Mouse (Mus musculus): ENCODE measurements around the gene Cfap54.

Gene Cfap54

DNA sequence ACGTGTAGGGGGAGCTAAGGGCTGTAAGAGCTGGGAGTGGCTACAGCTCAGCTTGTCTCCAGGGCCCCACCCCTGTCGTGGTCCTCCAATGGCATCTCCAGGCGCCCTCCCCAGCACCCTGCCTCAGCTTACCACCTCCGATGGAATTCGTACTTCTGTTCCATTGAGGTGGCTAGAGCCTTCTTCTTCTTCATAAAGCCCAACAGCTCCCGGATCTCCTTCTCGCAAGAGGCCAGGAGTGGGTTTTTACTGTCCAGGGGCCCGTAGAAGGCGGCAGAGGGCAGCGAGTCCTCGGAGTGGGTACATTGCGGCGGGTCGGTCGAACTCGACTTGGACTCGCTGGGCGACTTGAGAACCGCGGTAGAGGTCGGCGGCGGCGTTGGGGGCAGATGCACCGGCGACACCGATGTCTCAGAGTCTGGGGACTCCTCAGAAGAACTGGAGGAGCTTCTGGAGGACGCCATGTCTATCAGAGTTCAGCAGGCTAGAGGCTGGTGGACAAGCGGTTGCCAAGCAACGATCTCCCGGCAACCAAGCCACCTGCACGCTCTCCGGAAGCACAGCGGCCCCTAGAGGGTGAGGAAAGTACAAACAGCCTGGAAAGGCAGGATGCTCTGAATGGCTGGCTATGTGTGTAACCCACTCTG lies at the start of gene Cfap54:
TSS of gene Cfap54 (minus strand) at position 486 of the 647 bp plus-strand sequence.
- peak; percentile 86 to 90 for DNase-seq

GRCm38 (mm10) chr10:93130456-93130940 lies 49.1 kb upstream of the Cfap54 start:
- DNase-seq, result no peak

DNA sequence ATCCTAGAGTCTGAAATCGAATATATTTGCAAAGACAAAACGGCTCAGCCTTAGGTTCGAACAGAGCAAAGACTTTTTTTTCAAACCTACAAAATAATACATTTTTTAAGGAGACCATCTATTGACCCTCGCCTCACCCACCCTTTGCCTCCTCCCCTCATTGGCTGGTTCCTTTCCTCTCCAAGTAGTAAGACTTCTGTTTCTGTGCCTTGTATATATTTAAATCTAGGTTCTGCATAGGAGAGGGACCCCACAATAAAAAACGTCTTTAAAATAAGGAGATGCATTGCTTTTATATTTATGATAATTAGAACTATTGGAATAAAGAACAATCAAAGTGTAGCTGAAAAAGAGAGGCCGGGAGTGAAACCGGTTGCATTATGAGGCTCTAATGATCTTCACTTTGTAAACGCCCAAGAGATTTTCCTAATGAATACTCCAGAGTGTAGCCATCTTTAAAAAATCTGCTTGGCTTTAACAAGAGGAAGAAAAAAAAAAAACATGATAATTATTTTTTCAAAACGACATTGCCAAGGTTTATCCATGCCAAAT lies 48.6 kb upstream of the Cfap54 start:
- DNase-seq, result no peak

DNA sequence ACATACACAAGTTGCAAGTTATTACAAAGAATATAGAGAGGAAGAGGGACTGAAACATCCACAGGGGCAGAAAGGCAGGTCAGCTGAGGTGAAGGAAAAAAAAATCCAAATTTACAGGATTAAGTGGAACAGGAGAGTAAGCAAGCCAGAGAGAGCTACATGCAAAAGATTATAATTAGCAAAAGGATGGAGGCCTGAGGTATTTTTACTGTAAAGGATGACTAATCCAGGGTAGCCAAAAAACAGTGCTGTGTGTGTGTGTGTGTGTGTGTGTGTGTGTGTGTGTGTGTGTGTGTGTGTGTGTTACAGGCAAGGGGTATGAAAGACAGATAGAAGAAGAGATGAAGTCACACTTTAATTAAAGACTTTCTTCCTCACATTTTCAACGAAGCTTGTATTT lies 47.9 kb upstream of the Cfap54 start:
- DNase-seq, result no peak

GRCm38 (mm10) chr10:93128566-93128965 lies 47.1 kb upstream of the Cfap54 start:
- no peak for DNase-seq

GRCm38 (mm10) chr10:93126025-93126424 lies 44.6 kb upstream of the Cfap54 start:
- no peak for DNase-seq

GRCm38 (mm10) chr10:93123957-93124613 lies 42.7 kb upstream of the Cfap54 start:
- peak; percentile 76 to 87 for DNase-seq

DNA sequence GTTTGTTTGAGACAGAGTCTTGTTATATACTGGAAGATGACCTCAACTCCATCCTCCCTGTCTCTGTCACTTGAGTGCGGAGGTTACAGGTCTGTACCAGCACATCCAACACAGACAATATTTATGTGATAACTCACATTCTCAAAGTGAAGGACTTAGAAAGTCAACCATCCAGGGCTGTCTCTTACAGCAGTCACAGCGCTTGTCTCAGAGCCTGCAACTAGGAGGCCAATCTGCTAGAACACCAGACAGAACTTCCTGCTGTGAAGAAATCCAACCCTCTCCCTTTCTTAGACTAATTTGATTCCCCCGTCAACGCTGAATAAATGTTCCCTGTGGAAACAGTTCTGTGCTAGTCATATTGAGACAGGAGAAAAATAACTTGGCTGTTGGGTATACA lies 41.9 kb upstream of the Cfap54 start:
- peak in 1 of 2 experiments; percentile 16 for DNase-seq

DNA sequence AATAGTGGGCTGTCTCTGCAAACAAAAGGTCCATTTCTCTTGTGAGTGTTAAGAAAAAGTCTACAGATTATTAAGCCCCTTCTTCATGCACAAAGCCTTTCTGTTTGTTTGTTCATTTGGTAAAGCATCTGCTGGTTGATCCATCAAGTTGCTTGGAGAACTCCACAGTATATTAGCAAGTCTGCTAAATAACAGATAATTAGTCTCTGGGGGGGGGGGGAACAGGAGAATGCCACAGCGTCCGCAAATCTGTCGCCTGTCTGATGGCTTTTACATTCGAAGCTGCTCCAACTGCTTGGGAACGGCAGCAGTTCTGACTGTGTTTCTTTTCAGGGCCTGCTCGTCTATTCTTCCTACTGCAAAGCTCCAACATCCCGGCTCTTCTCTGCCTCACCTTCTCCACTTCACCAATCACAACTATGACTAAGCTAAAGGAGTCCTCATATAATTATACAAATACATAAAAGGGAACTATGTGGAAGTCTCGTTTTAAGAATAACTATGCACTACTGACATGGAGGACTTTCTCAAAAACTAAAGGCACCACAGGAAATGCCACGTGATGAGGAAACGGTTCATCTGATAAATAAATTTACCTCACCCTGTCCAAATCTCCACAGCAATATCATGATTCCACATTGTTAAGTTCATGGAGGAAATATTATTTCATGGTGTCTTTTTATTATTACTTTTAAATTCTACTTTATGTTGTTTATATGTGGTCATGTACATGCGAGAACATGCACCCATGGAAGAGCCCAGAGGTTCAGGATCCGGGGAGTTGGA lies 41.2 kb upstream of the Cfap54 start:
- DNase-seq, result no peak

- no peak for DNase-seq
These were observed 39.9 kb upstream of the Cfap54 start for GRCm38 (mm10) chr10:93121262-93121860.

GRCm38 (mm10) chr10:93119809-93120208 lies 38.4 kb upstream of the Cfap54 start:
- DNase-seq, result no peak

DNA sequence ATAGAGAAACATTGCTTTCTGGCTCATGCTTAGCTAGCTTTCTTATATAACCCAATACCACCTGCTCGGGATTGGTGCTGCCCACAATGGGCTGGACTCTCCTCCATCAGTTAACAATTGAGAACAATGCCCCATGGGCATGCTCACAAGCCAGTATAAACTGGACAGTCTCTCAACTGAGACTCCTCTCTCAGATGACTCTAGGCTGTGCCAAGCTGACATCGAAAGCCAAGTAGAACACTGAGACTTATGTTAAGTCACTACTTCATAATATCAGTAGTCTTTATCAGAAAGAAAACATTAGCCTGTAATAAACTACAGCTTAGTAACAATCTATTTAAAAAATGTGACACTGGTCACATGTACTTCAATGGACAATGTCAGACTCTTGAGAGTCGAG lies 35.2 kb upstream of the Cfap54 start:
- no peak for DNase-seq

GRCm38 (mm10) chr10:93115743-93116142 lies 34.3 kb upstream of the Cfap54 start:
- DNase-seq, result no peak

- no peak for DNase-seq
These were observed 33.4 kb upstream of the Cfap54 start for GRCm38 (mm10) chr10:93114782-93115181.

- DNase-seq, result no peak
These were observed 32.5 kb upstream of the Cfap54 start for GRCm38 (mm10) chr10:93113968-93114367.

DNA sequence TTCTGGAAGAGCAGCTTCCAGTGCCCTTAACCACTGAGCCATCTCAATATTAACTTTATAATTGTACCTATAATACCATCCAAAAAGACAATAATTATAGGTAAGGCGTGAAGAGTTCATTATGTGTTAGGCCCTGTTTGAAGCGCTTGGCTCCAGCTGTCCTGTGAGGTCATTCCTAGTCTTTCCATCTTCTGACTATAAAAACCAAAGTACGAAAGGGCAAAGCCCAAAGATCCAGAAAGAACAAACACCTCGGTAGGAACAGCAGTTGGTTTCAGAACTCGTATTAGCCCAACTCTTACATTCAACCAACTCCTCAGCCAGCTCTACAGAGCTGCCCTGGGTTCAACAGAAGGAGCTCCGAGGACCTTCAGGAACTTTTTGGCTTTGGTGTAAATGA lies 30.6 kb upstream of the Cfap54 start:
- DNase-seq, result no peak

- no peak for DNase-seq
These were observed 30.0 kb upstream of the Cfap54 start for GRCm38 (mm10) chr10:93111412-93111811.

DNA sequence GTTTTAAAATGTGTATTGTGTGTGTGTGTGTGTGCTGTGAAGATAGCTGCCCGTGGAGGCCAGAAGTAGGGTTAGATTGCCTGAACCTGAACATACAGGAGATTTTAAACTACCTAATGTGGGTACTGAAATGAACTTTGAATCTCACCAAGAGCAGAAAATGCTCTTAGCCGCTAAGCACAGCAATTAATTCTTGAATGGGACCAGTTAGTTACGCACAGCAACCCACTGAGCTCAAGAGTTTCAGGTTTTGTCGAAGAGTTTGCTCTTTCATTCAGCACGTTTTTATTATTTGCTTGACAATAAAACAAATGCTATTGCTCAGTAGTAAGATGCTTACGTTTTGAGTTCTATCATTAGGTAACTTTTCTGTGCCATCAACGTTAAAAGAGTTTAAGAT lies 23.9 kb upstream of the Cfap54 start:
- DNase-seq, result no peak

DNA sequence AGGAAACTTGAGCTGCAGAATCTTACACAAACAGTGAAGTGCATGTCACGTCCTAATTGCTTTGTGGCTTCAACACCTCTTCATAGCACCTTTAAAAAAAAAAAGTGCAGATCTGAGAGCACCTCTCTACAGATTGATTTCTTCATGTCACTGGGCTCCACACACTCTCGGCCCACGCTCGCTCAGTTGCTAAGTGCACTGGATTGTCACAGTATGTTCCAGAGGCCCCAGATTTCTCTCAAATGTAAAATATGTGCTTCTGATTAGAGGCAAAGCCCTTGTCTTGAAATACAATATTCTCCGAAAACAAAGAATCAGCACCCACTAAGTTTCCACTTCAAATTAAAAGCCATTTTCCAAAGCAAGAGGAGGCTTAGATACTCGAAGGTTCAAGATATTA lies 22.9 kb upstream of the Cfap54 start:
- no peak for DNase-seq

GRCm38 (mm10) chr10:93103676-93104075 lies 22.3 kb upstream of the Cfap54 start:
- no peak for DNase-seq

- no peak for DNase-seq
These were observed 20.9 kb upstream of the Cfap54 start for GRCm38 (mm10) chr10:93102321-93102720.

GRCm38 (mm10) chr10:93098211-93098805 lies 16.9 kb upstream of the Cfap54 start:
- DNase-seq, result peak; percentile 42 to 69

DNA sequence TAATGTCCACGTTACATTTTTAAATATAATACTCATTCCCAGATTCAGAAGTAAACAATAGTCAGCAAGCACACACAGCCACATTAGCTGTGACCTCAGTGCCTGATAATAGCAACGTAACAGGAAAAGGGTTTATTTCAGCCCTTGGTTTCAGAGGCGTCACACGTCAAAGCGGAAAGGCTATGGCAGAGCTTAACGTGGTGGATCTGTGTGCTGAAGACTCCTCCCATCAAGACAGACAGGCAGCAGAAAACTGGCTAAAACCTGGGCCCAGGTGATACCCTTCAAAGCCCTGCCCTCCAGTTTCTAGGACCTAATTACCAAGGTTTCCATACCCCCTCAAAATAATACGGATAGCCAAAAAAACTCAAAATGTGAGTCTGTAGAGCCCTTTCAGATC lies 16.0 kb upstream of the Cfap54 start:
- no peak for DNase-seq
